Mouse (Mus musculus) left cerebral cortex, adult 2 months (tissue): ENCODE measurements around the gene Spty2d1. TPM values are rescaled to one million over a fixed set of nuclear protein-coding genes. Genes with fewer than 3 reads are reported as not detected.

ENCODE experiments used
- DNase-seq, 2 experiments: peaks; one replicate each; pipeline ENCODE4 v3.0.0; 2021 to 2022; ENCODE audit warnings: low spot score in 2 of 2, mixed read lengths in 1 of 2; ENCODE audit errors: extremely low spot score in 1 of 2
- H3K27ac ChIP-seq: fragments of 200-600 bp; 2 replicates; pipeline ENCODE4 v1.8.1; 2022
- H3K4me3 ChIP-seq: fragments of 200-600 bp; 2 replicates; pipeline ENCODE4 v1.8.1; 2022
- CTCF ChIP-seq: fragments of 200-600 bp; IDR thresholded peaks from 2 replicates; pipeline ENCODE4 v1.8.1; 2022; ENCODE audit warnings: antibody characterized with exemption, mild to moderate bottlenecking, moderate library complexity
- intact Hi-C: fragments of 180-260 bp; cut with DNase I; formaldehyde crosslinking; loops from one replicate; pipeline ENCODE4 v1.15.1; 2025
- total RNA-seq, 2 experiments: library from RNA; stranded (reverse); gene quantifications; 2 replicates each; pipeline ENCODE4 v1.2.3; 2021

The Spty2d1 gene
- total RNA-seq, 2 experiments from 2014 or later = 16.2 to 18.4 TPM

DNA sequence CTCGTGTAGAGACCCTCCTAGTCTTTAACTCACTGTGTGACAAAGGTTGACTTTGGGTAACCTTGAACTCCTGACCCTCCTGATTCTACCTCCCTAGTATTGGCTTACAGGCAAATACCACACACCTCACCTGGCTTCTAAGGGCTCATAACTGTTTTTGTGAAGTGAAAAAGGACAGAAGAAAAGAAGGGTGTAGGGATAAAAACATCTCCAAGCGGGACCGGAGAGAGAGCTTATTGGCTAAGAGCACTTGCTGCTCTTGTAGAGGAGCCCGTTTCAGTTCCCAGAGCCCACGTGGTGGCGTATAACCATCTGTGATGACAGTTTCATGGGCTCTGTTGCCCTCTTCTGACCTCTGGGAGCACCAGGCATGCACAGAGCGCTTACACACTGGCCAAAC lies 8.9 kb upstream of the Spty2d1 start:
- Histone ChIP-seq H3K27ac (no peak overlapping the region), H3K4me3 (no peak overlapping the region)
- no peak for DNase-seq
- TF ChIP-seq CTCF = no peak
- intact Hi-C loops = no loop called here

GRCm38 (mm10) chr7:47016602-47017001 lies 8.4 kb upstream of the Spty2d1 start:
- no peak for TF ChIP-seq CTCF

DNA sequence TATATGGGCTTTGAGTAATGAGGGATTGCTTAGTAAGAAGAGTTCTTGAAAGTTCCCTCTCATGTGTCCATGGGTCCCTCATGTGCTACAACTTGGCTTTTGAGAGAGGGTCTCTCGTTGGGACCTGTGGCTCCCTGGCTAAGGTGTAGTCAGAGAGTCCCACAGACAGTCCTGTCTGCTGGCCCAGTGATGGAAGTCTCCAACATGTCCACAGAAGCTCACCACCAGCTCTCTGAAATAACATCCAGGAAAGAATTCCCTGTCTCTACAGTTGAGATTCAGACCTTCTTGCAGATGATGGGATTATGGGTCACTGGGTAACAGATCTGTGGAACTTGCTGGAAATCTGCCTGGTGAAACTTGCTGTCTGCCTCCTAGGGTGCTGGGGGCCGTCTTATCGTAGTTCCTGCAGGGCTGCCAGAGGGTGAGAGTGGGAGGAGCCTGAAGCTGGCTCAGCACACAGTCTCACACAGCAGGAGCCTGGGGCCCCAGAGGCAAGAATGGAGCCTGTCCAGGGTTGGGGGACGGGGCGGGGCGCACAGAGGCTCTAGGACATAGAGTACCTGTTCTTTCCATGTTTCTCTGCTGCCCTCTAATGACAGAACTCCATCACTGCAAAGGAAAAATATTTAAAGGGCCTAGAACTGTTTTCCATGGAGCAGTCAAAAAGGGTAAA lies 7.3 kb upstream of the Spty2d1 start:
- H3K27ac ChIP-seq = no peak overlapping the region

More at GRCm38 (mm10) chr7:47016602-47017001, 8.4 kb upstream of the Spty2d1 start:
- H3K27ac ChIP-seq = no peak overlapping the region
- no peak overlapping the region for H3K4me3 ChIP-seq
- no peak for DNase-seq
- intact Hi-C loops = no loop called here

DNA sequence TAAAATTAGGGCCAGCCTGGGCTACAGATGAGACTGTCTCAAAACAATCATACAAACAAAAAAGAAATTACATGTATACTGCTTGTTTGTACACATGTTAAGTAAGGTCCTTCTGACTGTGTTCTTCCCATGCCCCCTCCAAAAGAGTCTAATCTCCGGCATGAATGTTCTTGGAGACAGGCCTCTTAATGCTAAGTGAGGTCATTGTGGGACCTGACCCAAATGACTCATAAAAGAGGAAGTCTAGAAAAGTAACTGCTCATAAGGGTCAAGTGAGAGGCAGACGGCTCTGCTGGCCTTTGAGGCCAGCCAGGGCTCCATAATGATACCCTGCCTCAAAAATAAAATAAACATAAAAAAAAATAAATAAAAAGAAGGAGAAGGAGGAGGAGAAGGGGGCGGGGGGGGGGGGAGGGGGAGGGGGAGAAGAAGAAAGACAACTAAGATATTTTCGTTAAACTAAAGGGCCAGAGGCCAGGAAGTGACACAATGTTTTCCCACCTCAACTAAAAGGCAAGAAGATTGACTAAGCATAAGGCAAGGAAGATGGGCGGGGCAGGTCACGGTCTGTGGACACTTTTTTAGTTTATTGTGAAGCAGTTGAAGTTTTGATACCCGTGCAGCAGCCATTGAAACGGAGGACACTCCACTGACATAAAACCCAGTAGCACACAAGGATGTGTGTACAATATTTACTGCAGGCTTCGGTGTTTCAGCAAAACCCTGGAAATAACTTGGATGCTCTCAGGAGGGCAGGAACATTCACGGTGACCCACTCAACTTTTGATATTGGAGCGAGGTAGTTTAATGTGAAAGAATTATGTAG lies 6.6 kb upstream of the Spty2d1 start:
- no peak overlapping the region for H3K4me3 ChIP-seq
- intact Hi-C loops = loop anchor here (1.0 kb wide), 1 partner anchor 51 kb away; no protein-coding TSS in a partner anchor
- DNase-seq = no peak
- H3K27ac ChIP-seq = no peak overlapping the region
- TF ChIP-seq CTCF = no peak

More for the DNA sequence above, 7.3 kb upstream of the Spty2d1 start:
- peak; percentile 78 for TF ChIP-seq CTCF
- no peak overlapping the region for H3K4me3 ChIP-seq
- peak; percentile 59 to 70 for DNase-seq
- intact Hi-C loops = loop anchor here (1.0 kb wide), 1 partner anchor 52 kb away; no protein-coding TSS in a partner anchor

DNA sequence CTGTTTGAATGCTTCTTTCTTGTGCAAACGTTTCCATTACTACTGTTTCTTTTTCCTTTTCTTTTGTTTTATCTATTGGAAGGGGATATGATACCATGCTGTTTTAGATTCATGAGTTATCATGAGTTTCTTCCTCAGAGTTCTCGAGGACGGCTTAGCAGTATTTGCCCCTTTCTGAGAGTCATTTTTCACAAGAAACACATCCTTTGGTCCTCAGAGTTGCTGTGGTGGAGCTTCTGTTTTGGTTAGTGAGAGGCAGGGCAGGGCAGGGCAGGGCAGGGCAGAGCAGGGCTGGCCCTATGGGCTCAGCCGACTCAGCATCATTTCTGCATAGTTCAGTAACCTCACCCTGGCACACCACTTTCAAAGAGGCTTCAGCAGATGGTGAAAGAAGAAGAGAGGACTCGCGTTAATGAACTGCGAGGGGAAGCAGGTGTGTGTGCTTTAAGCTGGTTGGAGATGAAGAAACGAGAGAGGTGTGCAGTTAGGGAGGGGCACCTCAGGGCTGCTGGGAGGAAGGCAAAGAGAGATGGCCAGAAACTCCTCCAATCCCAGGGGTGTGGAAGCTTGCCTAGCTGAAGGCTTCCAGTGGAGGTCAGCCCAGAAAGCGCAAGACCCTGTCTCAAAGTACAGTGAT lies 5.0 kb upstream of the Spty2d1 start:
- TF ChIP-seq CTCF = no peak
- no peak overlapping the region for H3K4me3 ChIP-seq
- no peak overlapping the region for H3K27ac ChIP-seq
- intact Hi-C loops = no loop called here
- no peak for DNase-seq

DNA sequence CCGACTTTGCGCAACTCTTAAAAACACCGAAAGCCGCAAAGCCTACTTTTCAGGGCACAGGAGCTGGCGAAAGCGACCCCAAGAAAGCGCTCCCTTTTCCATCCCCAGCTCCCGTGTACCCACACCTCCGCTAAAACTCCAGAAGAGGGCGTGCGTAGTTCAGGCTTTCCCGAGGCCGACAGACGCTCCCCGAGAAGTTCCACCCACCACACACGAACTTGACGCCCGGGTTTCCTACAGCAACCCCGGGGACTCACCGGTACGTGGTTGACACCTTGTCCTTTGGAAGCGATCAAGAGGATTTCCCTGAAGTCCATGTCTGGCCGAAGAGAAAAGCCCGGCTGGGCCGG lies 418 bp downstream of the Spty2d1 start:
- peak; percentile 51 for TF ChIP-seq CTCF
- Histone ChIP-seq H3K4me3 (peak overlapping the region; percentile 75), H3K27ac (peak overlapping the region; percentile 95)
- intact Hi-C loops = loop anchor here (1.0 to 5.0 kb wide), 5 partner anchors 21 to 210 kb away; partner anchors contain the start of genes Gtf2h1, Hps5, Tmem86a and Uevld
- no peak for DNase-seq

DNA sequence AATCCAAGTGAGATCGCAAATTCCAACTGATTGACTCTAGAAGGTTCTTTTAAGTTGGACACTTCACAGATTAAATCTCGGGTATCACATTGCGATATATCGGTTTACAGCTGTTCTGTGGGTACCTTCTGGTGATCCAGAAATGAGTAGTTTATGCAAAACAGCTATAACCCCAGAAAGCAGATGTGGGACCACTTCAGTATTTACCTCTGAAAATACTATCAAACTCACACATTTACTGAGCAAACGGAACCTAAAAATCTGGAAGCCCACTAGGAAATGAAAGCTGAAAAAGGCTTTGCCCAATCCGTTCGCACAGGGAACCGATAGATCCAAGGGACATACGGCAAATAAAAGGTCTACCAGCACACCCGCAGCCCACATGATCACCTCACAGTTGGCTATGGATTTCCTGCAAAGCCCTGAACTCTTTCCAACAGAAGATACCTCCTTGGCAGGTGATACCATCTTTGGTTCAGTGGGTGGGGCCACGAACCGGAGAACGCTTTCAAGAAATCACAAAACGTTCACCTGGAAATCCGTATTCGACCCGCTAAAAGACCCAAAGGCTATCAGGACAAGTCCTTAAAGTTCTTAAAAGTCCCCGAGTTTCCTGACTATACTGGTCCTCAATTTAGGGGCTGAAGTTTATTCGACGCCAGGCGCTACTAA lies 966 bp downstream of the Spty2d1 start:
- no peak overlapping the region; the same call in 1 of the 2 replicates for H3K27ac ChIP-seq
- peak overlapping the region; percentile 75 for H3K4me3 ChIP-seq
- DNase-seq = no peak
- TF ChIP-seq CTCF = no peak
- intact Hi-C loops = loop anchor here (2.0 to 5.0 kb wide), 3 partner anchors 20 to 210 kb away; partner anchors contain the start of genes Gtf2h1 and Hps5

DNA sequence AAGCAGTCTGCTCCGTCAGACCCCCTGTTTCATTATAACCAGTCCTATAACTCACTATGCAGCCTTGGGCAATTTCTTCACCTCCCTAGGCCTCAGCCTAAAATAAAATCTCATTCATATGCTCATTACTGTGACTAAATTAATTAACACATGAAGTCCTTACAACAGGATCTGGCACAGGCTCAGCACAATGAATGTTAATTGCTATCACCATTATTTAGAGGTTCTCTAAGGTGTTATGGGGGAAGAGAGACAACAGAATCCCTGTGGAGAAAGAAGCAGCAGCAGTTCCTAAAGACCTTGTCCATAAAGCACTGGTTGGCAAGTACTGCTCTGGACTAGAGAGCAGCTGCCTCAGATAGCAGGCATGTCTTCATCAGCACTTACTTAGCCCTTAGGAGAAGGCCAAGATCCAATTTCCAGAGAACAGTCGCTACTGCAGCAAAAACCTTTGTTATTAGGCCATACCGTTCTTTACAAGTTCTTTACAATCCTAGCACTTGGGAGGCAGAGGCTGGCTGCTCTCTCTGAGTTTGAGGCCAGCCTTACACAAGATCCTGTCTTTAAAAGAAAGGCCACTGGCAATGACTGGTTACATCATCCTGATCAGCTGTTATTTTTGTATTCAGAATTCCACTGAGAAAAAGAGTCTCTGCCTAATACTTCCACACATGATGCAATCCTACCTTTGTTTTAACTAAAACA lies 4.6 kb downstream of the Spty2d1 start:
- H3K27ac ChIP-seq = no peak overlapping the region
- DNase-seq = no peak
- no peak for TF ChIP-seq CTCF
- intact Hi-C loops = no loop called here
- no peak overlapping the region for H3K4me3 ChIP-seq

- no peak for DNase-seq
- intact Hi-C loops = no loop called here
- Histone ChIP-seq H3K27ac (no peak overlapping the region), H3K4me3 (no peak overlapping the region)
- TF ChIP-seq CTCF = no peak
These were observed 6.3 kb downstream of the Spty2d1 start for GRCm38 (mm10) chr7:47001900-47002275.

GRCm38 (mm10) chr7:47001125-47001899 lies 6.9 kb downstream of the Spty2d1 start:
- DNase-seq = no peak
- TF ChIP-seq CTCF = no peak
- intact Hi-C loops = no loop called here
- Histone ChIP-seq H3K4me3 (no peak overlapping the region), H3K27ac (no peak overlapping the region)

GRCm38 (mm10) chr7:47000644-47000983 lies 7.6 kb downstream of the Spty2d1 start:
- intact Hi-C loops = no loop called here
- DNase-seq = no peak
- TF ChIP-seq CTCF = no peak
- Histone ChIP-seq H3K27ac (no peak overlapping the region), H3K4me3 (no peak overlapping the region)
